Mouse (Mus musculus) layer of hippocampus, adult 11-12 months (tissue): Measurements from ENCODE around the gene Rab5c.

Source experiments
- DNase-seq: peaks from one replicate; pipeline ENCODE4 v3.0.0; 2022; ENCODE audit warnings: low spot score

The Rab5c gene

GRCm38 (mm10) chr11:100720345-100720744 lies 17.7 kb downstream of the Rab5c start:
- DNase-seq = no peak

- no peak for DNase-seq
These were observed 18.1 kb downstream of the Rab5c start for GRCm38 (mm10) chr11:100719893-100720292.

- DNase-seq = no peak
These were observed 18.7 kb downstream of the Rab5c start for GRCm38 (mm10) chr11:100719312-100719711.

- DNase-seq = no peak
These were observed 19.1 kb downstream of the Rab5c start for GRCm38 (mm10) chr11:100718866-100719265.

- no peak for DNase-seq
These were observed 19.6 kb downstream of the Rab5c start for GRCm38 (mm10) chr11:100718462-100718861.

- no peak for DNase-seq
These were observed 21.4 kb downstream of the Rab5c start for GRCm38 (mm10) chr11:100716649-100717048.

- no peak for DNase-seq
These were observed 23.1 kb downstream of the Rab5c start for GRCm38 (mm10) chr11:100714948-100715347.

GRCm38 (mm10) chr11:100714534-100714915 lies 23.5 kb downstream of the Rab5c start:
- peak; percentile 89 for DNase-seq

- peak; percentile 51 for DNase-seq
These were observed 24.1 kb downstream of the Rab5c start, which contains the start of gene Hspb9 for GRCm38 (mm10) chr11:100713735-100714533. Gene Hspb9 (plus strand): TSS chr11:100713850.

- DNase-seq = no peak
These were observed 24.8 kb downstream of the Rab5c start for GRCm38 (mm10) chr11:100713174-100713573.

GRCm38 (mm10) chr11:100711783-100712615 lies 26.0 kb downstream of the Rab5c start, which contains the start of gene Kat2a:
Gene Kat2a (minus strand): TSS chr11:100712465.
- DNase-seq = peak; percentile 82

GRCm38 (mm10) chr11:100710977-100711376 lies 27.0 kb downstream of the Rab5c start:
- no peak for DNase-seq

- DNase-seq = no peak
These were observed 27.5 kb downstream of the Rab5c start for GRCm38 (mm10) chr11:100710528-100710927.

GRCm38 (mm10) chr11:100709201-100709810 lies 28.7 kb downstream of the Rab5c start:
- no peak for DNase-seq

- DNase-seq = no peak
These were observed 32.8 kb downstream of the Rab5c start for GRCm38 (mm10) chr11:100705095-100705747.

GRCm38 (mm10) chr11:100703851-100704531 lies 34.0 kb downstream of the Rab5c start, which contains the start of gene Dhx58:
Gene Dhx58 (minus strand): TSS chr11:100704271.
- no peak for DNase-seq

GRCm38 (mm10) chr11:100703366-100703765 lies 34.6 kb downstream of the Rab5c start:
- no peak for DNase-seq

- no peak for DNase-seq
These were observed 35.1 kb downstream of the Rab5c start for GRCm38 (mm10) chr11:100702906-100703305.

GRCm38 (mm10) chr11:100702081-100702851 lies 35.7 kb downstream of the Rab5c start:
- peak; percentile 70 for DNase-seq

- DNase-seq = peak; percentile 39
These were observed 36.7 kb downstream of the Rab5c start for GRCm38 (mm10) chr11:100701301-100701700.
